Mouse (Mus musculus): ENCODE measurements around the gene Gm20696. TPM values are rescaled to one million over a fixed set of nuclear protein-coding genes. Genes with fewer than 3 reads are reported as not detected.

Gene Gm20696
- 2.6 and 2.7 TPM in 2 replicates for polyA plus RNA-seq (2016; fragmentation: Nextera tagmentation; extraction: Ambion mirVana)

DNA sequence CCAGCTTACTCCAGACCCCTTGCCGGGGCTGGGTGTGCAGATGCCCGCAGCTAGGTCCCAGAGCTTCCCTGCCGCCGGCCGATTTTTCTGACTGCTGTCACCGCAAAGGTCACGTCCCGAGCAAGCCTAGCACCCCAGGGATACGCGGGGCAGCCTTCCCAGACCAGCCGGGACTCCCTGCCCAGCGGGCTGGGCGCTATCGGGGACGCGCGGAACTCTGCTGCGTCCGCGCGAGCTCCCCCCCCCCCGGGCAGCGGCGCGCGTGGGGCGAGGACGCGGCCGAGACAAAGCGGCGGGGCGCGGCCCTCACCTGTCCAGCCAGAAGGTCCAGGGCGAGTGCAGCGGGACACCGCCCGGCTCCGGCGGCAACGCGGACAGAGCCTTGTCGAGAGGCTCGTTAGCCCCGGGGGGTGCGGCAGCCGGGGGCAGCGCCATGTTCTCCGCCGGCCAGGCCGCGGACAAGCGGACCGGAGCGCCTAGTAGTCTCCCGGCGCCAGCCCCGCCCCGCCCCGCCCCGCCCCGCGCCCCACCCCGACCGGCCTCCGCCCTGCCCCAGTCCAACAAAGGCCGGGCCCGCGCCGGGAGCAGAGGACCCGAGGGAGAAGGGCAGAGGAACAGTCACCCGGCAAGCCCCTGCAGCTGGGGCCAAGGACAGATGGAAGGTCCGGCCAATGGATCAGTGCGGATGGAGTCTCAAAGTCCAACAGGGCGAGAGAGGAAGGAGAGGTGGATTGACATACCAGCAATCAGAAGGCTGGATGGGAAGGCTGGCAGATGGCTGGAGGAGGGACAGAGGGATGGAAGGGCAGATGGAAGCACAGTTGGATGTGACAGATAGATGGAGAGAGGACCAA is at the start of gene Gm20696, which contains the start of gene Eif4e3:
Gm20696 (minus strand) TSS at position 480 of the 854 bp plus-strand sequence.
Eif4e3 (minus strand) TSS at position 454 of the 854 bp plus-strand sequence.
- peak; percentile 74 for ATAC-seq (ENCODE audit: insufficient number of reproducible peaks, low FRiP score)
- H3K27me3 ChIP-seq (replicated peaks): peaks cover 38% of the 10 kb centered on the region
- H3K4me3 ChIP-seq: peak within 1 kb of the TSS; percentile 88
- H3K27ac ChIP-seq (ENCODE audit: poor library complexity, severe bottlenecking): no peak within 1 kb of the TSS
- WGBS: under 1% methylated on average over 61 of the region's 75 CpGs
- H3K4me1 ChIP-seq (replicated peaks): peaks cover 18% of the 10 kb centered on the region; the same call in 1 of the 2 replicates
- no peaks in the 10 kb centered on the region for H3K36me3 ChIP-seq
- H3K9ac ChIP-seq: peak within 1 kb of the TSS; percentile 83
- H3K4me2 ChIP-seq: peak within 1 kb of the TSS; percentile 96
- H3K9me3 ChIP-seq (replicated peaks): no peaks in the 10 kb centered on the region

DNA sequence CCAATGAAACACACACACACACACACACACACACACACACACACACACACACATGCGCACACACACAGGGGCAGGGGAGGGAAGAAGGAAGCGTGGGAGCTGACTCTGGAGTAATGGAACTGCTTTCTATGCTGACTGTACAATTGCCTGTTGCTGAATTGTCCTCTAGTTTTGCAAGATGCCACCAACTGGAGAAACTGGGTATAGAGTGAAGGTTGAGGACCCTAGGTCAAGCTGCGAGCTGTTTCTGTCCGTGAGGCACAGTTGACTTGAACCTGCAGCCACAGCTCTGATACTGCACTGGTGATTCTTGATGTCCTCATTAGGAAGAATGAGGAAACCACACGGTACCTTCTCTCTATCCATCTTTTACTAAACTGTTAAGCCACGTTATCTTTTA is 49.3 kb upstream of the Gm20696 start:
- H3K36me3 ChIP-seq: no peaks in the 10 kb centered on the region
- WGBS: 66% methylated on average over 6 of the region's 6 CpGs
- H3K4me3 ChIP-seq: no peak overlapping the region
- no peaks in the 10 kb centered on the region for H3K4me1 ChIP-seq (replicated peaks)
- H3K9me3 ChIP-seq (replicated peaks): no peaks in the 10 kb centered on the region
- H3K4me2 ChIP-seq: no peak overlapping the region
- no peak overlapping the region for H3K9ac ChIP-seq
- peaks cover 35% of the 10 kb centered on the region for H3K27me3 ChIP-seq (replicated peaks)
- ATAC-seq (ENCODE audit: insufficient number of reproducible peaks, low FRiP score): no peak
- no peak overlapping the region for H3K27ac ChIP-seq (ENCODE audit: poor library complexity, severe bottlenecking)

DNA sequence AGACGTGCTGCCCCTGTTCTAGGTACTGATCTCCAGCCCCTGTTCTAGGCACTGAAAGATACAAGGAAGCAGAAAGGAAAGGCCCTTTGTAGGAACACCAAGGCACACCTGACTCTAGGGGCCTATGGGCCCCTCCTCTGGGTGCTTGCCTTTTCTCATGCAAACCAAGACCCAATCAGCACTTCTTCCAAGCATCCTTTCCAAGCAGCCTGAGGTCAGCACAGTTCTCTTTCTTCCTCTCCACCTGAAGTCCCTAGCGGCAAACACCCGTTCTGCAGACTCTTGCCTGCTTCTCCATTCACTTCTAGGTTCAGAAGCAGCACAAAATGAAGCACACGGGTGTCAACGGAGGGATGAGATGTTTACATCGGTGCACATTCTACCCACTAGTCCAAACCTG is 48.6 kb upstream of the Gm20696 start:
- no peak for ATAC-seq (ENCODE audit: insufficient number of reproducible peaks, low FRiP score)
- peaks cover 35% of the 10 kb centered on the region for H3K27me3 ChIP-seq (replicated peaks)
- H3K36me3 ChIP-seq: no peaks in the 10 kb centered on the region
- no peak overlapping the region for H3K4me3 ChIP-seq
- no peak overlapping the region for H3K27ac ChIP-seq (ENCODE audit: poor library complexity, severe bottlenecking)
- no peaks in the 10 kb centered on the region for H3K9me3 ChIP-seq (replicated peaks)
- no peak overlapping the region for H3K4me2 ChIP-seq
- 52% methylated on average over 6 of the region's 6 CpGs for WGBS
- no peaks in the 10 kb centered on the region for H3K4me1 ChIP-seq (replicated peaks)
- no peak overlapping the region for H3K9ac ChIP-seq

DNA sequence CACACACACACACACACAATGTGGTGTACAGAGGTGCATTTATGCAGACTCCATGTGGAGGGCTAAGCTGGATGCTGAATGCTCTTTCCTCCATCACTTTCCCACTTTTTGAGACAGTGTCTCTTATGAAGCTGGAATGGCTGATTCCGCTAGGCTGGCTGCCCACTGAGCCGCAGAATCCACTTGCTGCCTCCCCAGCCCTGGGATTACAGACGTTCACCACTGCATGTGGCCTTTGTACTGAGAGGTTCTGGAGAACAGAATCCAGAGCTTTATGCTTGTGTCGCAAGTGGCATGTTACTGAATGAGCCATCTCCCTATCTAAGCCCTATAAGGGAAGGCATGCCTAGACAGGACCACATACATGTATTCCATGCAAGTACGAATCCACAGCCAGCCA is 46.7 kb upstream of the Gm20696 start:
- no peak overlapping the region for H3K27ac ChIP-seq (ENCODE audit: poor library complexity, severe bottlenecking)
- no peaks in the 10 kb centered on the region for H3K4me1 ChIP-seq (replicated peaks)
- H3K36me3 ChIP-seq: no peaks in the 10 kb centered on the region
- H3K9me3 ChIP-seq (replicated peaks): no peaks in the 10 kb centered on the region
- no peak overlapping the region for H3K9ac ChIP-seq
- 80% methylated on average over 5 of the region's 5 CpGs for WGBS
- no peak overlapping the region for H3K4me3 ChIP-seq
- peaks cover 39% of the 10 kb centered on the region for H3K27me3 ChIP-seq (replicated peaks)
- H3K4me2 ChIP-seq: no peak overlapping the region
- ATAC-seq (ENCODE audit: insufficient number of reproducible peaks, low FRiP score): no peak

DNA sequence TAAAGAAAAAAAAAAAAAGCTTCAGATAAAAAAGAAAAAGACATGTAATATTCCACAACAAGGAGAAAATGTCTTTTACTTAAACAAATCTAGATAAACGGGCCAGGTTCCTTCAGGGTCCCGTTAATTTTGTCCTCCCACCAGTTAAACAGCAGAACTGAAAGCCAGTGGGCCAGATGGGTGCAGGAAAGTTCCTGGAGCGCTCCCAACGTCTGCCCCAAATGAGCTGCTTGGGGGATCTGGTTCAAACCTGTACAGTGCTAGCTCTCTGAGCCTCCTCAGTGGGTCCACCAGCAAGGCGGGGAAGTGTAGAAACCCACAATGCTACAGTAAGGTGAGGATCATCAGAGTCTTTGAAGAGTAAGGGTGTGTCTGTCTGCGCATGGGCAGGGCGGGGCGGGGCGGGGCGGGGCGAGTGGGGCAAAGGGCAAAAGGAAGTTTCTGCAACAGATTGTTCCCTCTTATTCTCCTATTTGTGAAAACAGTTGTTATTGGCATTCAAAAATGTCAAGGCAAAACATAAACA is 45.0 kb upstream of the Gm20696 start:
- WGBS: 58% methylated on average over 11 of the region's 11 CpGs
- no peak overlapping the region for H3K4me3 ChIP-seq
- H3K4me1 ChIP-seq (replicated peaks): no peaks in the 10 kb centered on the region
- no peak for ATAC-seq (ENCODE audit: insufficient number of reproducible peaks, low FRiP score)
- peaks cover 43% of the 10 kb centered on the region for H3K27me3 ChIP-seq (replicated peaks)
- H3K36me3 ChIP-seq: no peaks in the 10 kb centered on the region
- no peak overlapping the region for H3K9ac ChIP-seq
- H3K4me2 ChIP-seq: no peak overlapping the region
- no peaks in the 10 kb centered on the region for H3K9me3 ChIP-seq (replicated peaks)
- no peak overlapping the region for H3K27ac ChIP-seq (ENCODE audit: poor library complexity, severe bottlenecking)

DNA sequence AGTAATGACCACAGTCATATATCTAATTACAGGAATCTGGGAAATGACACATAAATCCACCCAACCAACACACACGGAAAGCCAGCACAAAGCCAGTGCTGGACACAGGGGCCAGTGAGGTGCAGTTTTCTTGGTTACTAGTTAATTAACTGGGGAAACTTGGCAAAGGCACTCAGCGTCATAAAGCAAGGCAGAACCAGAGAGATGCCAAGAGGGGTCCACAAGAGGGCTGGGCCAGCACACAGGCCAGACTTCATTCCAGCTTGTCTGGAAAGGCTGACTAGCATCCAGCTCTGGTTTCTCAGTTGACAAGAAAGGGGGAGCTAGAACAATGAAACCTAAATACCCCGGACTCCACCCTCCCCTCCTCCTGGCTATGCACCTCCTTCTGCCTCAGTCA is 33.9 kb upstream of the Gm20696 start:
- no peak overlapping the region for H3K4me2 ChIP-seq
- H3K4me3 ChIP-seq: no peak overlapping the region
- peaks cover 34% of the 10 kb centered on the region for H3K27me3 ChIP-seq (replicated peaks)
- H3K36me3 ChIP-seq: no peaks in the 10 kb centered on the region
- H3K9ac ChIP-seq: no peak overlapping the region
- ATAC-seq (ENCODE audit: insufficient number of reproducible peaks, low FRiP score): no peak
- no peaks in the 10 kb centered on the region for H3K9me3 ChIP-seq (replicated peaks)
- 67% methylated on average over 3 of the region's 3 CpGs for WGBS
- H3K4me1 ChIP-seq (replicated peaks): no peaks in the 10 kb centered on the region
- no peak overlapping the region for H3K27ac ChIP-seq (ENCODE audit: poor library complexity, severe bottlenecking)

DNA sequence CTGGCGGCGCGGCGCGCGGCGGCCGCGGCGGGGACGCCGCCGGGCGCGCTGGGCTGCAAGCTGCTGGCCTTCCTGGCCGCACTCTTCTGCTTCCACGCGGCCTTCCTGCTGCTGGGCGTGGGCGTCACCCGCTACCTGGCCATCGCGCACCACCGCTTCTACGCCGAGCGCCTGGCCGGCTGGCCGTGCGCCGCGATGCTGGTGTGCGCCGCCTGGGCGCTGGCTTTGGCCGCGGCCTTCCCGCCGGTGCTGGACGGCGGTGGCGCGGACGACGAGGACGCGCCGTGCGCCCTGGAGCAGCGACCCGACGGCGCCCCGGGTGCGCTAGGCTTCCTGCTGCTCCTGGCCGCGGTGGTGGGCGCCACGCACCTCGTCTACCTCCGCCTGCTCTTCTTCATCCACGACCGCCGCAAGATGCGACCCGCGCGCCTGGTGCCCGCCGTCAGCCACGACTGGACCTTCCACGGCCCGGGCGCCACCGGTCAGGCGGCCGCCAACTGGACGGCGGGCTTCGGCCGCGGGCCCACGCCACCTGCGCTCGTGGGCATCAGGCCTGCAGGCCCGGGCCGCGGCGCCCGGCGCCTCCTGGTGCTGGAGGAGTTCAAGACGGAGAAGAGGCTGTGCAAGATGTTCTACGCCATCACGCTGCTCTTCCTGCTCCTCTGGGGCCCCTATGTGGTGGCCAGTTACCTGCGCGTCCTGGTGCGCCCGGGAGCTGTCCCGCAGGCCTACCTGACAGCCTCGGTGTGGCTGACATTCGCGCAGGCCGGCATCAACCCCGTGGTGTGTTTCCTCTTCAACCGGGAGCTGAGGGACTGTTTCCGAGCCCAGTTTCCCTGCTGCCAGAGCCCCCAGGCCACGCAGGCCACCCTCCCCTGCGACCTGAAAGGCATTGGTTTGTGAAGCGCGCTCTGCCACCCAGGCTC is 26.6 kb upstream of the Gm20696 start:
- Histone ChIP-seq H3K9me3 (replicated peaks) (no peaks in the 10 kb centered on the region), H3K4me1 (replicated peaks) (peaks cover 9% of the 10 kb centered on the region; the same call in 1 of the 2 replicates), H3K36me3 (no peaks in the 10 kb centered on the region), H3K9ac (peak overlapping the region; percentile 75), H3K27me3 (replicated peaks) (peaks cover 86% of the 10 kb centered on the region), H3K27ac (ENCODE audit: poor library complexity, severe bottlenecking) (no peak overlapping the region), H3K4me2 (peak overlapping the region; percentile 89), H3K4me3 (peak overlapping the region; percentile 83)
- 1% methylated on average over 108 of the region's 110 CpGs for WGBS
- no peak for ATAC-seq (ENCODE audit: insufficient number of reproducible peaks, low FRiP score)

DNA sequence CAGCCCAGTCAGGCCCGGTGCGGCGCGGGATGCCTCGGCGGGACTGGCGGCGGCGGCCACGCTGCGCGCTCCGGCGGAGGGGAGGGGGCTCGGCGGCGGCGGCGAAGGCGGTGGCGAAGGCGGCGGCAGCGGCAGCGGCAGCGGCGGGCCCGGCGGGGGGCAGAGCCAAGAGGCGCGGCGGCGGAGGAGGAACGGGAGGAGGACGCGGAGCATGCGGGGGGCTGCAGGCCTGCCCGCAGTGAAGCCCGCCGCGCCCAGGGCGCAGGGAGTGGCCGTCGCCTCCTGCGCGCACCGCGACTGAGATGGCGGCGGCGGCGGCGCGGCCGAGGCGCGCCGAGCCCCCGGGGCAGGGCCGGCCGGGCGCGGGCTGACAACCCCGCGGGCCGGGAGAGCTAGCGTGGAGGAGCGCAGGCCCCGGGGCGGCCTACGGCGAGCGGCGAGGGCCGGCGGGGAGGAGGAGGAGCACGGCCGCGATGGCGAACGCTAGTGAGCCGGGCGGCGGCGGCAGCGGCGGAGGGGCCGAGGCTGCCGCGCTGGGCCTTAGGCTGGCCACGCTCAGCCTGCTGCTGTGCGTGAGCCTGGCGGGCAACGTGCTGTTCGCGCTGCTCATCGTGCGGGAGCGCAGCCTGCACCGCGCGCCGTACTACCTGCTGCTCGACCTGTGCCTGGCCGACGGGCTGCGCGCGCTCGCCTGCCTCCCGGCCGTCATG is 25.8 kb upstream of the Gm20696 start, which contains the start of gene Gpr27:
Gpr27 (plus strand) TSS at position 474 of the 710 bp plus-strand sequence.
- Histone ChIP-seq H3K36me3 (no peaks in the 10 kb centered on the region), H3K4me3 (peak within 1 kb of the TSS; percentile 83), H3K27me3 (replicated peaks) (peaks cover 79% of the 10 kb centered on the region), H3K9me3 (replicated peaks) (no peaks in the 10 kb centered on the region), H3K4me1 (replicated peaks) (peaks cover 9% of the 10 kb centered on the region; the same call in 1 of the 2 replicates), H3K9ac (peak within 1 kb of the TSS; percentile 75), H3K27ac (ENCODE audit: poor library complexity, severe bottlenecking) (no peak within 1 kb of the TSS), H3K4me2 (peak within 1 kb of the TSS; percentile 89)
- 2% methylated on average over 94 of the region's 112 CpGs for WGBS
- ATAC-seq (ENCODE audit: insufficient number of reproducible peaks, low FRiP score): peak; percentile 38

DNA sequence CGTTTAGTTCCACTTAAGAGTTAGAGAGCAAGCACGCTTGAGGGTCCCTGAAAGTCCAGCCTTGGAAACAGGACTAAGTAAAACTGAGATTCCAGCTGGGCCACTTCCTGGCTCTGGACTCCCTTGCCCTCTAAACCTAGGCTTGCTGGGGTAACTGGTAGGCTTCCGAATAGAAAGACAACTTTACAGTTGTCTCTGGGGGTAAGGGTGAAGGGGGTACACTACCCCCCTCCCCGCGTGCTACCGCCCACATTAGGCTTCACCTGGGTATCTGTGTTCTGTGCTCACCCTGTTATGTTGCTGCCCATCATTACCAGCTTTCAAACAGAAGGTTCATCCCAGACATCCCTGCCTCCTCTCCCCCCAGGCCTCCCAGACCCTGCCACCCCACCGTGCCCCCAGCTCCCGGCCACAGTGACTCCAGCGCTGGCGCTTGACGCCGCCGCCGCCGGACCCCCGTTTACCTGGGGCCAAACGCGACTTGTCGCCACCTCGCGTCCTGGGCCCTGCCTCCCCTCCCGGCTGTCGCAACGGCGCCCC is 25.1 kb upstream of the Gm20696 start:
- peak overlapping the region; percentile 75 for H3K9ac ChIP-seq
- no peak for ATAC-seq (ENCODE audit: insufficient number of reproducible peaks, low FRiP score)
- H3K36me3 ChIP-seq: no peaks in the 10 kb centered on the region
- peak overlapping the region; percentile 89 for H3K4me2 ChIP-seq
- H3K4me3 ChIP-seq: peak overlapping the region; percentile 83
- H3K27me3 ChIP-seq (replicated peaks): peaks cover 73% of the 10 kb centered on the region
- no peak overlapping the region for H3K27ac ChIP-seq (ENCODE audit: poor library complexity, severe bottlenecking)
- H3K9me3 ChIP-seq (replicated peaks): no peaks in the 10 kb centered on the region
- peaks cover 9% of the 10 kb centered on the region; the same call in 1 of the 2 replicates for H3K4me1 ChIP-seq (replicated peaks)
- WGBS: 7% methylated on average over 25 of the region's 25 CpGs

DNA sequence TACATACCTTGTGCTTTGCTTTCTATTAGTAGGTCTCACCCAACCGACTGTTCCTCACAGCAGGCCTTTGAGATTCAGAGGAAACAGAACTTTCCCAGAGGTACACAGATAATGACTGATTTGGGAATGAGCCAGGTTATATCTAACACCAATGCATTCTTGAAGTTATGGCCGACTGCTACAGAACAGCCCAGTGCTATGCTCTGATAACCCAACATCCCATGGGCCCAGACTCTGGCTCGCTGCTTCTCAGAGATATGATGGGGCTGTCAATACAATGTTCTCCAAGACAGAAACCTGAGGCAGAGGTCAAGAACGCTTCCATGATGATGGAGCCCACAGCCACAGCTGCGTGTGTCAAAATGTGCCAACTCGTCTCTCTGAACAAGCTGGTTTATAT is 21.9 kb upstream of the Gm20696 start:
- WGBS: 62% methylated on average over 6 of the region's 6 CpGs
- Histone ChIP-seq H3K27me3 (replicated peaks) (peaks cover 41% of the 10 kb centered on the region), H3K9ac (no peak overlapping the region), H3K27ac (ENCODE audit: poor library complexity, severe bottlenecking) (no peak overlapping the region), H3K9me3 (replicated peaks) (0 out of 2 replicates have a peak, but pooled peaks cover 2% of the 10 kb centered on the region), H3K36me3 (no peaks in the 10 kb centered on the region), H3K4me1 (replicated peaks) (peaks cover 6% of the 10 kb centered on the region; the same call in 1 of the 2 replicates), H3K4me2 (no peak overlapping the region), H3K4me3 (no peak overlapping the region)
- no peak for ATAC-seq (ENCODE audit: insufficient number of reproducible peaks, low FRiP score)
